ENCODE assay signal across 30 mouse cellular contexts in genomic region chr7:30464816-30465300, GRCm38 (mm10). TPM values are rescaled to one million over a fixed set of nuclear protein-coding genes. Genes with fewer than 3 reads are reported as not detected.
A peak's percentile ranks its signal among the peaks of the same experiment; 100 is the strongest.
DNase-seq lines count a peak whose midpoint lies in the region; ATAC-seq lines count a peak whose summit lies in the region.
"Had no signal": no experiment of that assay in that cellular context is flagged by ENCODE, and none has a peak within 500 bp of the region (broad histone marks: within the 10 kb centered on the region; RNA-seq: fewer than 3 reads in every experiment).

No protein-coding gene starts in this region.

- H3K4me2 ChIP-seq in hindbrain, embryonic 12.5 days (replicated peaks) = no peak overlapping the region
- no peak overlapping the region for H3K4me2 ChIP-seq in hindbrain, embryonic 11.5 days (replicated peaks; ENCODE audit: low read depth, low read length)
- H3K4me2 ChIP-seq in forebrain, embryonic 11.5 days (ENCODE audit: low read depth, low read length, severe bottlenecking) = no peak overlapping the region
- no peak overlapping the region for H3K4me2 ChIP-seq in liver, embryonic 11.5 days
- H3K4me2 ChIP-seq: embryonic facial prominence, embryonic 13.5 days; embryonic facial prominence, embryonic 15.5 days had no signal

- H3K36me3 ChIP-seq in hindbrain, embryonic 12.5 days = no peaks in the 10 kb centered on the region
- no peaks in the 10 kb centered on the region for H3K36me3 ChIP-seq in hindbrain, embryonic 11.5 days (ENCODE audit: control insufficient read depth, insufficient read depth, low read length)
- H3K36me3 ChIP-seq in forebrain, embryonic 11.5 days (ENCODE audit: control insufficient read depth, insufficient read depth, low read length) = no peaks in the 10 kb centered on the region
- H3K36me3 ChIP-seq in liver, embryonic 11.5 days (ENCODE audit: control insufficient read depth, insufficient read depth, low read length) = no peaks in the 10 kb centered on the region
- H3K36me3 ChIP-seq: embryonic facial prominence, embryonic 13.5 days; embryonic facial prominence, embryonic 15.5 days; forebrain, embryonic 12.5 days; G1E had no signal

- H3K4me3 ChIP-seq in hindbrain, embryonic 12.5 days = peak overlapping the region; percentile 4; the same call in 1 of the 2 replicates
- H3K4me3 ChIP-seq in hindbrain, embryonic 11.5 days (ENCODE audit: low read depth, low read length) = no peak overlapping the region
- H3K4me3 ChIP-seq in forebrain, embryonic 11.5 days (ENCODE audit: low read depth, low read length) = no peak overlapping the region
- no peak overlapping the region for H3K4me3 ChIP-seq in liver, embryonic 11.5 days (ENCODE audit: low read depth, low read length)
- H3K4me3 ChIP-seq: embryonic facial prominence, embryonic 13.5 days; embryonic facial prominence, embryonic 15.5 days; erythroblast, embryonic 14.5 days; forebrain, embryonic 12.5 days had no signal

- DNase-seq in hindbrain, embryonic 11.5 days (ENCODE audit: low spot score) = no peak
- peak; percentile 95 for DNase-seq in ES-CJ7 (ENCODE audit: low read depth, low spot score)
- peak; percentile 97 for DNase-seq in R1 (ENCODE audit: low read depth, low spot score)
- no peak for DNase-seq in layer of hippocampus, postnatal 14 days (ENCODE audit: low spot score in 2 of 2)
- no peak for DNase-seq in forebrain, embryonic 11.5 days (ENCODE audit: low spot score)
- DNase-seq in liver, embryonic 11.5 days (ENCODE audit: low spot score) = no peak
- DNase-seq: adrenal gland, adult 8-10 months; adrenal gland, postnatal 14 days; adrenal gland, postnatal 36 days; B cell, adult 2 months; cerebellum, adult 18-20 months; cerebellum, adult 8-10 months; cerebellum, adult 9-11 months; cerebellum, postnatal 14 days; cerebellum, postnatal 36 days had no signal

- WGBS in hindbrain, embryonic 12.5 days = 10% methylated on average over 6 of the region's 6 CpGs
- WGBS in hindbrain, embryonic 11.5 days = 18% methylated on average over 6 of the region's 6 CpGs
- WGBS in forebrain, embryonic 11.5 days = 11% methylated on average over 6 of the region's 6 CpGs
- 16% methylated on average over 6 of the region's 6 CpGs for WGBS in liver, embryonic 11.5 days

- no peaks in the 10 kb centered on the region for H3K9me3 ChIP-seq in hindbrain, embryonic 12.5 days (replicated peaks)
- no peaks in the 10 kb centered on the region for H3K9me3 ChIP-seq in hindbrain, embryonic 11.5 days (ENCODE audit: control insufficient read depth, low read length)
- no peaks in the 10 kb centered on the region for H3K9me3 ChIP-seq in forebrain, embryonic 11.5 days (ENCODE audit: control insufficient read depth, low read length)
- no peaks in the 10 kb centered on the region for H3K9me3 ChIP-seq in liver, embryonic 11.5 days (ENCODE audit: control insufficient read depth, low read length)
- H3K9me3 ChIP-seq: embryonic facial prominence, embryonic 13.5 days; embryonic facial prominence, embryonic 15.5 days; forebrain, embryonic 12.5 days; G1E had no signal

- peaks cover 86% of the 10 kb centered on the region for H3K27me3 ChIP-seq in hindbrain, embryonic 12.5 days
- peaks cover 67% of the 10 kb centered on the region for H3K27me3 ChIP-seq in hindbrain, embryonic 11.5 days (ENCODE audit: control insufficient read depth, insufficient read depth, low read length)
- H3K27me3 ChIP-seq in forebrain, embryonic 11.5 days (ENCODE audit: control insufficient read depth, insufficient read depth, low read length) = peaks cover 65% of the 10 kb centered on the region
- peaks cover 81% of the 10 kb centered on the region for H3K27me3 ChIP-seq in liver, embryonic 11.5 days (replicated peaks; ENCODE audit: control insufficient read depth, insufficient read depth, low read length)

- no peak overlapping the region; the same call in 1 of the 2 replicates for H3K9ac ChIP-seq in hindbrain, embryonic 12.5 days
- no peak overlapping the region for H3K9ac ChIP-seq in hindbrain, embryonic 11.5 days (ENCODE audit: low read depth, low read length)
- no peak overlapping the region for H3K9ac ChIP-seq in forebrain, embryonic 11.5 days (ENCODE audit: low read length)
- H3K9ac ChIP-seq in liver, embryonic 11.5 days (ENCODE audit: low read depth, low read length) = no peak overlapping the region
- H3K9ac ChIP-seq: embryonic facial prominence, embryonic 13.5 days; embryonic facial prominence, embryonic 15.5 days; forebrain, embryonic 12.5 days had no signal

- ATAC-seq in hindbrain, embryonic 12.5 days (ENCODE audit: low FRiP score) = no peak
- no peak for ATAC-seq in hindbrain, embryonic 11.5 days (ENCODE audit: low FRiP score)
- ATAC-seq in forebrain, embryonic 11.5 days (replicated peaks; ENCODE audit: low FRiP score) = no peak
- no peak for ATAC-seq in liver, embryonic 11.5 days (replicated peaks; ENCODE audit: low FRiP score)
- ATAC-seq: activated CD4-positive, CD25-positive, alpha-beta regulatory T cell, adult 4 months; CD4-positive, CD25-positive, alpha-beta regulatory T cell, adult 4 months; forebrain, embryonic 14.5 days; forebrain, embryonic 16.5 days; Patski had no signal

- H3K27ac ChIP-seq in hindbrain, embryonic 12.5 days = no peak overlapping the region
- H3K27ac ChIP-seq in hindbrain, embryonic 11.5 days (ENCODE audit: low read depth, low read length) = no peak overlapping the region
- no peak overlapping the region for H3K27ac ChIP-seq in forebrain, embryonic 11.5 days (ENCODE audit: low read depth, low read length)
- no peak overlapping the region for H3K27ac ChIP-seq in liver, embryonic 11.5 days (ENCODE audit: low read depth, low read length)
- H3K27ac ChIP-seq: embryonic facial prominence, embryonic 13.5 days; embryonic facial prominence, embryonic 15.5 days; forebrain, embryonic 12.5 days had no signal

- peaks cover 11% of the 10 kb centered on the region for H3K4me1 ChIP-seq in hindbrain, embryonic 12.5 days
- H3K4me1 ChIP-seq in hindbrain, embryonic 11.5 days (replicated peaks; ENCODE audit: control insufficient read depth, insufficient read depth, low read length) = peaks cover 10% of the 10 kb centered on the region
- H3K4me1 ChIP-seq in forebrain, embryonic 11.5 days (replicated peaks; ENCODE audit: control insufficient read depth, insufficient read depth, low read length) = no peaks in the 10 kb centered on the region
- H3K4me1 ChIP-seq in liver, embryonic 11.5 days (replicated peaks; ENCODE audit: control insufficient read depth, insufficient read depth, low read length) = 0 out of 2 replicates have a peak, but pooled peaks cover 3% of the 10 kb centered on the region
- H3K4me1 ChIP-seq: forebrain, embryonic 12.5 days had no signal

RNA-seq across cellular contexts. Expression of gene Nphs1, which starts 6.7 kb away (rescaled TPM):
- polyA plus RNA-seq in hindbrain, embryonic 12.5 days (2016; fragmentation: Nextera tagmentation; extraction: Ambion mirVana) = 3.8 and 5.2 TPM in 2 replicates
- 3.3 and 4.5 TPM in 2 replicates for polyA plus RNA-seq in hindbrain, embryonic 11.5 days (2014; fragmentation: Nextera tagmentation; extraction: Ambion mirVana)
- 1 to 10 TPM; 1.2 to 1.3 TPM for total RNA-seq in layer of hippocampus, postnatal 14 days (2021)
- polyA plus RNA-seq in forebrain, embryonic 11.5 days (2014; fragmentation: Nextera tagmentation; extraction: Ambion mirVana) = 0.21 and 0.24 TPM in 2 replicates
- 0.26 and 0.27 TPM in 2 replicates for polyA plus RNA-seq in liver, embryonic 11.5 days (2014; fragmentation: Nextera tagmentation; extraction: Ambion mirVana)
- total RNA-seq: adrenal gland, adult 18-20 months; adrenal gland, adult 8-10 months; adrenal gland, postnatal 14 days; adrenal gland, postnatal 36 days had no signal
- polyA plus RNA-seq: CD4-positive, CD25-positive, alpha-beta regulatory T cell, adult 4 months; embryonic facial prominence, embryonic 11.5 days; erythroblast, embryonic 14.5 days; forebrain, embryonic 16.5 days; G1E; Patski had no signal

RNA-seq across cellular contexts. Expression of gene Kirrel2, which starts 7.4 kb away (rescaled TPM):
- polyA plus RNA-seq in hindbrain, embryonic 12.5 days (2016; fragmentation: Nextera tagmentation; extraction: Ambion mirVana) = 16.1 and 23.9 TPM in 2 replicates
- 18.6 and 25.8 TPM in 2 replicates for polyA plus RNA-seq in hindbrain, embryonic 11.5 days (2014; fragmentation: Nextera tagmentation; extraction: Ambion mirVana)
- 10 to 100 TPM in 1 of 2 experiments, 1 to 10 TPM in 1; 8.5 to 15.5 TPM for total RNA-seq in layer of hippocampus, postnatal 14 days (2021)
- 0.55 and 0.61 TPM in 2 replicates for polyA plus RNA-seq in forebrain, embryonic 11.5 days (2014; fragmentation: Nextera tagmentation; extraction: Ambion mirVana)
- polyA plus RNA-seq in liver, embryonic 11.5 days (2014; fragmentation: Nextera tagmentation; extraction: Ambion mirVana) = 0.22 and 0.95 TPM in 2 replicates
- total RNA-seq: adrenal gland, adult 18-20 months; adrenal gland, adult 8-10 months; adrenal gland, postnatal 14 days; adrenal gland, postnatal 36 days; CH12.LX; common myeloid progenitor, adult 5-6 weeks; G1E had no signal
- polyA plus RNA-seq: activated CD4-positive, CD25-positive, alpha-beta regulatory T cell, adult 4 months; CD4-positive, CD25-positive, alpha-beta regulatory T cell, adult 4 months; G1E; Patski had no signal

RNA-seq across cellular contexts. Expression of gene Aplp1, which starts 19.5 kb away (rescaled TPM):
- 348 and 365 TPM in 2 replicates for polyA plus RNA-seq in hindbrain, embryonic 12.5 days (2016; fragmentation: Nextera tagmentation; extraction: Ambion mirVana)
- 165 and 169 TPM in 2 replicates for polyA plus RNA-seq in hindbrain, embryonic 11.5 days (2014; fragmentation: Nextera tagmentation; extraction: Ambion mirVana)
- total RNA-seq in layer of hippocampus, postnatal 14 days (2021) = 100 to 1,000 TPM; 981 to 987 TPM
- polyA plus RNA-seq in forebrain, embryonic 11.5 days (2014; fragmentation: Nextera tagmentation; extraction: Ambion mirVana) = 99.2 and 108 TPM in 2 replicates
- polyA plus RNA-seq in liver, embryonic 11.5 days (2014; fragmentation: Nextera tagmentation; extraction: Ambion mirVana) = 18.4 and 19.1 TPM in 2 replicates
- total RNA-seq: common myeloid progenitor, adult 5-6 weeks had no signal
- polyA plus RNA-seq: G1E had no signal

RNA-seq across cellular contexts. Expression of gene Prodh2, which starts 28.6 kb away (rescaled TPM):
- not detected in 2 replicates for polyA plus RNA-seq in hindbrain, embryonic 12.5 days (2016; fragmentation: Nextera tagmentation; extraction: Ambion mirVana)
- not detected in 2 replicates for polyA plus RNA-seq in hindbrain, embryonic 11.5 days (2014; fragmentation: Nextera tagmentation; extraction: Ambion mirVana)
- total RNA-seq in layer of hippocampus, postnatal 14 days (2021) = not detected
- polyA plus RNA-seq in forebrain, embryonic 11.5 days (2014; fragmentation: Nextera tagmentation; extraction: Ambion mirVana) = not detected in 2 replicates
- 19.0 and 19.5 TPM in 2 replicates for polyA plus RNA-seq in liver, embryonic 11.5 days (2014; fragmentation: Nextera tagmentation; extraction: Ambion mirVana)
- total RNA-seq: CH12.LX; common myeloid progenitor, adult 5-6 weeks; G1E had no signal
- polyA plus RNA-seq: activated CD4-positive, CD25-positive, alpha-beta regulatory T cell, adult 4 months; CD4-positive, CD25-positive, alpha-beta regulatory T cell, adult 4 months; embryonic facial prominence, embryonic 11.5 days; embryonic facial prominence, embryonic 13.5 days; embryonic facial prominence, embryonic 15.5 days; forebrain, embryonic 12.5 days; forebrain, embryonic 14.5 days; forebrain, embryonic 16.5 days; G1E had no signal

RNA-seq across cellular contexts. Expression of gene Nfkbid, which starts 43.3 kb away (rescaled TPM):
- 1.3 and 2.2 TPM in 2 replicates for polyA plus RNA-seq in hindbrain, embryonic 12.5 days (2016; fragmentation: Nextera tagmentation; extraction: Ambion mirVana)
- 1.5 and 1.8 TPM in 2 replicates for polyA plus RNA-seq in hindbrain, embryonic 11.5 days (2014; fragmentation: Nextera tagmentation; extraction: Ambion mirVana)
- total RNA-seq in layer of hippocampus, postnatal 14 days (2021) = 1 to 10 TPM; 3.7 to 3.8 TPM
- 1.3 and 1.6 TPM in 2 replicates for polyA plus RNA-seq in forebrain, embryonic 11.5 days (2014; fragmentation: Nextera tagmentation; extraction: Ambion mirVana)
- 1.8 and 3.6 TPM in 2 replicates for polyA plus RNA-seq in liver, embryonic 11.5 days (2014; fragmentation: Nextera tagmentation; extraction: Ambion mirVana)

Comparison
In these comparisons a context has a peak if more than half of its experiments do, and no peak if none do; other contexts are left out.
1. DNase-seq: peak in ES-CJ7 (single experiment) and R1 (single experiment); none in hindbrain, embryonic 11.5 days (single experiment), layer of hippocampus, postnatal 14 days (0 of 2), forebrain, embryonic 11.5 days (single experiment) and liver, embryonic 11.5 days (single experiment).